Mouse (Mus musculus) olfactory bulb, adult 2 months (tissue): Measurements from ENCODE around the gene Map3k13.

Source experiments
- CTCF ChIP-seq: fragments of 200-500 bp; IDR thresholded peaks from 2 replicates; pipeline ENCODE4 v1.5.1; 2012; ENCODE audit warnings: low read depth, mild to moderate bottlenecking, low read length, moderate library complexity; ENCODE audit not compliant: insufficient read depth
- POLR2A ChIP-seq: fragments of 200-500 bp; IDR thresholded peaks from 2 replicates; pipeline ENCODE4 v1.6.1; 2012; ENCODE audit warnings: mild to moderate bottlenecking, low read depth, low read length, moderate library complexity; ENCODE audit not compliant: insufficient read depth

- TF ChIP-seq CTCF (no peak), POLR2A (no peak)
Measured at GRCm38 (mm10) chr16:21868651-21869050, 74.5 kb downstream of the Map3k13 start.
